Mouse (Mus musculus) spleen, postnatal 4 days (tissue): ENCODE data around the gene Fhit.
"Not testable (repeated sequence)": the region's sequence is repeated elsewhere in the genome, so short reads cannot be mapped to it uniquely, and the experiment has no call there.

Experiments used
- DNase-seq, 2 experiments: peaks; one replicate each; pipeline ENCODE4 v3.0.0; 2022; ENCODE audit warnings: low spot score in 2 of 2

Fhit gene

GRCm38 (mm10) chr14:9976934-9977510 is 1184.8 kb downstream of the Fhit start:
- no peak for DNase-seq

DNA sequence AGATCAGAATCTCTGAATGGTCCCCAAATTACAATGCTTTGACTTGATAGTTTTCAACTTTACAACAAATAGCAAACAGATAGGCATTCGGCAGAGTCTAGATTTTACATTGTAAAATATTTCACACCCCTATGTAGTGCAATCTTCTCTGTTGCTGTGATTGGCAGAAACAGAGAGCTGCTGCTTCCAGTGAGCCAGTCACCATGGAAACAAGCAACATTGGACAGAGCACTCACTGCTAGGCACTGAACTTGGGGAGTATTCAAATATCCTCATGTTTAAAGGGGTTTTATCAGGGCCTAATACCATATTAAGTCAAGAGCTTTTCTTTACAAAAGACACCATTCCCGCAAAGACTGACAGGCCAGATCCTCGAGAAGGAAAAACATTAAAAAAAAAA is 1187.4 kb downstream of the Fhit start:
- DNase-seq = no peak

DNA sequence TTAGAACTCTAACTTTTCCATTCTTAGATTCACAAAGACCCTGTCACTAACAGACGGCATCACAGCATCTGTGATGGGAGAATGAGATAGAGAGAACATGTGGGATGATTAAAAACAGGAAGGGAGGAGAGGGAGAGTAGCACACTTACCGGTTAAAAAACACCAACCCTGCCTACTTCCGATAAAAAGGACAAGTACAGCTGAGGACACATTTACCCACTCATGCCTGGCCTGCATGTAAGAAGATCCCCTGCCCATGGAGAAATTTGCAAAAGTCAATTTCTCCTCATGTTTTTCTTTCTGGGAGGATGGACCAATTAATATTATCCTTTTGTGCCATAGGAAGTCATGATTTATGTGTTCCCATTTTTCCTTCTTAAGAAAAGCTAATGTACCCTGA is 1198.0 kb downstream of the Fhit start:
- no peak for DNase-seq

DNA sequence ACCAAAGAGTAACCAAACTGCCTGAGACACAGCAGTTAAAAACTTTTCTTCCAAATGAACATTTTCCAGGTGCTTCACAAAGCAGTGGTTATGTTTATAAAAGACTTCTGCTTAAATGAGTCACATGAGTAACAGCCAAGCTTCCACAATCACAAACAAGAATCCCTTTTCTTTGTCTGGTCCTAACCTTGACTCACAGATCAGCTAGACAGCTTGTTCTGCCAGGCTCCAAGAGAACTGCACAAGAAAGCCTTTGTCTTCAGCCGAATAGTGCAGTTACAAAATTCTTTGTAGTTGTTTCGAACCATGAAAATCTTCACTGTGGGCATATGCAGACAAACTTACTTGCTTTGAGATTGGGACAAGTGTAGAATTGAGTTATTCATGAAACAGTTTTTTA is 1201.4 kb downstream of the Fhit start:
- DNase-seq = no peak

DNA sequence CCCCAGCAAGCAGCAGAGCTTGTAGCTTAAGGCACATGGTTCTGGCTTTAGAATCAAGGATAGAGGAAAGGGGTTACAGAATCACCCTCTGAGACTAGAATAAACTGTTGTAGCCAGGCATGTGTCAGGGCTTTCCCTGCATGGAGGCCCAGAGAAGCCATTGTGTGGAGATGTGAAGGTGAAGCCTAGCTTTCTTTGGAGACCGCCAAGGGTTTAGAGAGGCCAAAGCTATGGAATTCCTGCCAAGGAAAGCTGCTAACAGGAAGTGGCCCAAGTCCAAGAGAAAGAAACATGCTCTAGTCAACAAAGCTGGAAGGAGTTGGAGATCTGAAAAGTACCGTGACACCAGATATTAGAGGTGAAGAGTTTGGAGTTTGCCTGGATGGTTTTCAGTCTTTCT is 1262.3 kb downstream of the Fhit start:
- DNase-seq = no peak

DNA sequence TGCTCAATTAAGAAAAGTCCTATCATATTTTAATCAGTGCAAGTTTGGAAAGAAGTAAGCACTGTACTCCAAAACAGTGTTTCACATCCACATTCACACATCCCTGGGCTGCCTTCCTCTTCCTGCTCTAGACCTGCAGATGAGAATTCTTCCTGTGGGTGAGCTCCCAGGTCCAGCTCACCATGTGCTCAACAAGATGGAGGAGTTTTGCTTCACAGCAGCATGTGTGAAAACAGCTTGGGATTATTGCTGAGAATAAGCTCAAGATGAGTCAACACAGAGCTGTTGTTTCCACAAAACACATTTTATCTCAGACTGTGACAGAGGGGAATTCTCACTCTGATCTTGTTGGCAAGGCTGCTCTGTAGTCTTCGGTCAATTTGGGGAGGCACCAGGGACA is 1265.3 kb downstream of the Fhit start:
- no peak for DNase-seq

DNA sequence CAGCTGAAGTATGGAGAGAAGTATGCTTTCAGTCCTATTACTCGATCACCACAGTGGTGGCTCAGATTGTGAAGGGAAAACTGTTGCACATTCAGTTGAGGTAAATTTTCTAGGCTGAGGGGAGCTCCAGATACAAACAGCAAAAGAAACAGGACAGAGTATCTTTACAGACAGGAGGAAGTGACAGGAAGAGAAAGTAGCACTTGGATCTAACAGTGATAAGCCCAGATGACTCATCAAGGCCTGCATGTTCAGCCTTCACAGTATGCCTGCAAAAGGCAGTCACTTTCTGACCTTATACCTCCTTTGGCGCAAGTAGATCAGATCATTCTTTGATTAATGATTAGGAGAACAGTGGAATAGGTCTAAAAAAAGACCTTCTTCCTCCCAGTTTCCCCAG is 1309.8 kb downstream of the Fhit start:
- no peak for DNase-seq

DNA sequence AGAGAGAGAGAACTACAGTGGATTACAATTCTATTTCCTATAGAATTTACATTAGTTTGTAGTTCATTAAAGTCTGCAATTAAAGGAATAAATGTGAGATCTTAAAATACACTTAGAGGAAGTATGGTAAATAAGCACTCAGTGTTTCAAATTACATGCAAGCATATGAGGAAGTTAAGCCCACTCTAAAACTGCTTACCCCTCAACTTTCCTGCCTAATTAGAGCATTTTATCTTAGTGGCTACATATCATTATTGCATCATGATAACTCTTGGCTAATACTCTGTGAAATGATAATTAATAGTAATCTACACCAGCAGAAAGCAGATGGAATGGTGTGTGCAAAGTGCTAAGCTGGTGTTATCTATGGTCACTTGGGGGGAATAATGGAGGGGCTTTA is 1329.5 kb downstream of the Fhit start:
- DNase-seq = no peak

DNA sequence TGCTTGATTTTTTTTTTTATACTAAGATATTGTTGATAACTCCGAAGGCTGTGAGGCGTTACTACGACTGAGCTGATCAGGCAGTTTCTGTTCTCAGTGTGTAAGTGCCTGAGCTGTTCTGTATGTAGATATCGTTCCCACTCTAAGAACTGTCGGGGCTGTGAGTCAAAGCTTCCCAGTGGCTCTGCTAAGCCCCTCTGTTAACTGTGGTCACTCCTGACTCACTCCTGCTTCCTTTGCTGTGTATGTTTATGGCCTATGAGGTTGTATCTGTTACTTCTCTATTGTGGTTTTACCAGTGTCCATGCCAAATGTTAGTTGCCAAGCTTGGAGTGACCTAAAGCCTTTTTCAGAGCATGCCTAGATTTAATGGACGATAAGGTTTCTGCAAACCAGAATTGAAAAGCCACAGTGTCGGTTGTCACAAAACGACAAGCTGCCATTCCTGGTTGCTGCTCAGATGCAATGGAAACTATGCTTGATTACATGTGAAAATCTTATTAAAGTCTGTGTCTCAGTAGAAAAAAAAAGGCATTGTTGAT is 1333.1 kb downstream of the Fhit start:
- not testable (repeated sequence) for DNase-seq

DNA sequence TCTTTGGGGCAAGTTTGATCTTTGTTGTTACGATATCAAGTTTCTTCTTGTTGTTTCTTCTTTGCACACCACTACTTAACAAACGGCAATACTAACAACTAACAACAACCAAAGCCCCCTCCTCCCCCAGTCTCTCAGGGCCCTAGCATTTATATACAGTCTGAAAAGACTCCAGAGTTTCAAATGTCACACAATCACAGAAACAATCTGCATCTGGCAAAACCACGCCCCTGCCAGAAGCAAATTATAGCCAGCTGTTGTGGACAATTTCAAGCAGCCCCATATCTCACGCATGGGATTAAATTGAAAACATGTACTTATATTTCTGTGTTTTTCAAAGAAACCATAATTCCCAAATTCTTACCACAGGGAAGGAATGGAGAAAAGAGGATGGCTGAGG is 1345.9 kb downstream of the Fhit start:
- no peak for DNase-seq

DNA sequence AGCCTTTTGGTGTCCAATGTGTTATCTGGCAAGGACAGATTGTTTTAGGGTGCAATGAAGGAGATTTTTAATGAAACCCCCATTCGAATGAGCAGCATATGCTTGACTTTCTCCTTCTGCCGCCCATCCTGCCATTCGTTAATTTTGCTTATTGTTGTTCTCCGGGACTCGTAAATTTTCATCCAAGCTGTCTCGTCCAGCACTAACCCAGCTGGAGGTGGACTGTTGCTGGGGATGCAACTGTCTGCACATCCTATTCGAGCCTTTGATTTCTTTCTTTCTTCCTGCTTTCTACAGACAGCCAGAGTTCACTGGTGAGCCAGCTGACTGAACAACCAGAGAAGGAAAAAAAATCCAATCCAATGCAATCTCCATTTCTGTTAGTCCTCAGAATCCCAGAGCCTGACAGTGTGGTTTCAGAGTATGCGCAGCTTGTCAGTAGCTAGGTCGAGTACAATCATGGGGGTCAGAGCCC is 1350.0 kb downstream of the Fhit start:
- no peak for DNase-seq

DNA sequence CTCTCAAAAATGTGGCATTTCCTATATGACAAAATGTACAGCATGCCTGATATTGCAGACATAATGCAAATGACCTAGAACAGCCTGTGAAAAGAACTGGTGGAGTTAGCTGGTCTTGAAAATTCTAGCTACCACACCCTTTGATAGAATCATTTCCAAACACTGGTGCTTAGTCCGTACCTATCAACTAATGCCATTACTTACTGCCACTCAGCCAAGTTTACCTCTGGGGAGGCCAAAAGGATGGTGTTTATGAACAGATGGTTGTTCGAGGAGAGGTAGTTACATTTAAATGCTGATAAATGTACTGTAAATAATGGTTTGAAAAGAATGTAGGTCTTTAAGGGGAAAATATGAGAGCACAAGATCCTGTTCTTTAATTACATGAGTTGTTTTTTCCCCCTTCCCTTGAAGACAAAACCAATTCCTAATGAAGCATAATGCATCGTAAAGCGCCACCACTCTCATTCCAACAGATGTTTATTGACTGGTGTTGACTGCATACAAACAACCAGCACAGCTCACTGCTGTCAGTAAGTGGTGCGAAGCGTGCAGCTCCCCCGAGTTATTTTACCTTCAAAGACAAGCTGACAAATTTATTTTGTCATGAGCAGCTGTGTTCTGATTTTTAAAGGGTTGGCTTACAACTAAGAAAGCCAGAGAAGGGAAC is 1350.5 kb downstream of the Fhit start:
- DNase-seq = no peak

GRCm38 (mm10) chr14:9793403-9793802 is 1368.4 kb downstream of the Fhit start:
- DNase-seq = no peak

- DNase-seq = no peak
Observed at GRCm38 (mm10) chr14:9788402-9788950, 1373.4 kb downstream of the Fhit start.

GRCm38 (mm10) chr14:9787389-9787788 is 1374.4 kb downstream of the Fhit start:
- DNase-seq = no peak

GRCm38 (mm10) chr14:9785861-9786260 is 1376.0 kb downstream of the Fhit start:
- no peak for DNase-seq

DNA sequence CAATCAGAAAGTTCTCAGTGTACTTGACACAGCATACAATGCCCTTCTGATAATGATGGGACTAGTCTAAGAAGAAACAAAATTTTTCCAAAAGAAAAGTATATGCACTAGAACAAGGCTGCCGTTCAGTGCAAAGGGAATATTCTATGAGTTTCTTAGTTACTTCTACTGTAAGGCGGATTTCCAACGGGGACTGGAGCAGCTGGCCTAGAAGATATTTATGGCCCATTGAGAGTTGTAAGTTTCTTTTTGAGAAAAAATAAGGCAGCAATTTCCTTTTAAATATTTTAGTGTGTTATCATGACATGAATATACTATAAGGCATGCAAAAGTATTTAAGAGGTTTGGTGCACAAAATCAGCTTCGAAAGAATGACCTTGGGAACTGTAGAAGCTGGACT is 1410.5 kb downstream of the Fhit start:
- no peak for DNase-seq

DNA sequence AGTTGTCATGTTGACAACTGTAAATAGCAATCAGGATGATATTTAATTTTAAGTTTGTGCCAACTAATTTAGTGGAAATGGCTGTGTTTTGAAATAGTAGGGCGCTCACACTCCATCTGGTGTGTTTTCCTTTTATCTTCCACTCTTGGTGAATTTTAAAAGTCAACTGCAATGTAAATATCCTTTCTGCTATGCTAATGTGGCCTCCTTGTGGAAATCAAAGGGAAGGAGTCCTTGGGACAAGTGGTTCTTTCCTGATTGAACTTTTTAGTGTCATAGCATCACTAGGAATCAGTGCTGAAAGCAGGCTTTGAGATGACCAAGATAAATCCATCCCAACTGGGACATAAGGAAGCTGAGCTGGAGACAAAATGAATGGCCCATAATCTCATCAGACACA is 1413.1 kb downstream of the Fhit start:
- no peak for DNase-seq

GRCm38 (mm10) chr14:9721917-9722472 is 1439.8 kb downstream of the Fhit start:
- DNase-seq = no peak

DNA sequence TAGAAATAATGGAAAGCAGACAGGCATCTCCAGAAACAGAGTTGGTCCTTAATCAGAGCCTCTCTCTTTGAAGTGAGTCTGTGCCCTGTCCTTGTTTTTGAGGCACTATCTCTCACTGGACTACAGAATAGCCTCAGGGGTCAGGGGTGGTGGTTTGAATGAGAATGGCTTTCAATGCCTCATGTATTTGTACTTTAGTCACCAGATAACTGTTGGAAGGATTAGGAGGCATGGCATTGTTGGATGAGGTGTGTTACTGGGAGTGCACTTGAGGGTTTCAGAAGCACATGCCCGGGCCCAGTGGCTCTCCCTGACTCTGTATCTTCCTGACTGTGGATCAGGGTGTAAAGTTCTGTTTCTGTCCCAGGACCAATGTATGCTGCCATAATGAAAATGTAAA is 1463.2 kb downstream of the Fhit start:
- no peak for DNase-seq

GRCm38 (mm10) chr14:9697101-9697500 is 1464.7 kb downstream of the Fhit start:
- DNase-seq = no peak

DNA sequence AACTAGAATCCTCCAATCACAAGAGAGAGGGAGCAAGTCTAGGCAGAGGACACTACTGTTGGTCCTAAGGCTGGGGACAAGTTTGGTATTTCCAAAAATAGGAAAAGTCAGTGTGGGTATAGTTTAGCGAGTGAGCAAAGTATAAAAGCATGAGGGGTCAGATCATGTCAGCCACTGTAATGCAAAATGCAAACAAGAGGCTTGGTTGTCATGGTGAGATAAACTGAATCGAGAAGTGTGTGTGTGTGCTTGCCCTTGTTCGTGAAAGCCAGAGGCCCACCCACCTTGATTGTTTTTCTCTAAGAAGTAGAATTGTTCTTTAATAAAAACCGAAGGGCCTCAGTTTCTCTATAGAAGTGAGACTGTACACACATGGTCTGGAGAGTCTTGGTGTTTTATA is 1465.8 kb downstream of the Fhit start:
- no peak for DNase-seq

- no peak for DNase-seq
Observed at GRCm38 (mm10) chr14:9695217-9695690, 1466.6 kb downstream of the Fhit start.
